Mouse (Mus musculus): ENCODE measurements at regions not wholly inside any gene's neighbourhood (a gene's known extent, or its start where the extent isn't known, plus 50 kb on each side); places are given as distances from the start of the nearest gene placed in this dataset.

- no peak for DNase-seq
These were observed 95.4 kb upstream of the Tom1l1 start for GRCm38 (mm10) chr11:90783537-90783936.

DNA sequence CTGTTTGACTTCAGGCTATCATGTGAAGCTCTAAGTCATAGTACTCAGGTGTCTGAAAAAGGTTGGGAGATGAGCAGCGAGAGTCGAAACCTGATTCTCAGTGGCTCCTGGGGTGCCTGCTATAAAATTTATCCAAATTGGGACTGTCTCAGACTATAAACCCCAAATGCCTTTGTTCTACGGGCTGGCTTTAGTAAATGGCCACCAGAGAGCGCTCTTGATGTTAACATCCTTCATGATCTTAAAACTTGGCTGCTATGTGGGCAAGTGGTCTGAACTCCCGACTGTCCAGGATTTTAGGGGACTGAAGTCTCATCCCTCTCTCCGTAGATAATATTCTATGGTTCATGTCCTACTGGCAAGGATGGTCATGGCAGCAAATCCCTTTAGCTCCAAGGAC is 94.8 kb upstream of the Tom1l1 start:
- DNase-seq = peak in 1 of 2 experiments; percentile 16

DNA sequence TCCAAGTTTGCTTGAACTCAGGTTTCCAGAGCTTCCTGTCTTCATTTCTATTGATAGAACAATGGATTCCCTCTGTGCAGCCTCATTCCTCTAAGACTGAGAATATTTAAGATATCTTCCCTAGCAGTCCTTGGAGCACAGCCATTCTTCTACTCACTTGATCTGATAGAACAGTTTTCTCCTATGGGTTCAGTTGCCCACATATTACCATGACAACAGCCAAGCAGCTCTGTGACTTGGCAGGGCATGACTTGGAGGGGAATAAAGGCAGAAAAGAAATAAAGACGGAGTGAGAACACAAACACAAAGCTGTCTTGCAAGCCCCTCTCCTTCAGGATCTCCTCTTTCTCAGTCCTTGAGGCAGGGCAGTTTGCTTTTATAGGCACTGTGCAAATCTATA is 87.6 kb upstream of the Tom1l1 start:
- DNase-seq = no peak

- DNase-seq = no peak
These were observed 67.8 kb upstream of the Tom1l1 start for GRCm38 (mm10) chr11:90755981-90756380.

- no peak for DNase-seq
These were observed 60.3 kb upstream of the Tom1l1 start for GRCm38 (mm10) chr11:90748448-90748847.

DNA sequence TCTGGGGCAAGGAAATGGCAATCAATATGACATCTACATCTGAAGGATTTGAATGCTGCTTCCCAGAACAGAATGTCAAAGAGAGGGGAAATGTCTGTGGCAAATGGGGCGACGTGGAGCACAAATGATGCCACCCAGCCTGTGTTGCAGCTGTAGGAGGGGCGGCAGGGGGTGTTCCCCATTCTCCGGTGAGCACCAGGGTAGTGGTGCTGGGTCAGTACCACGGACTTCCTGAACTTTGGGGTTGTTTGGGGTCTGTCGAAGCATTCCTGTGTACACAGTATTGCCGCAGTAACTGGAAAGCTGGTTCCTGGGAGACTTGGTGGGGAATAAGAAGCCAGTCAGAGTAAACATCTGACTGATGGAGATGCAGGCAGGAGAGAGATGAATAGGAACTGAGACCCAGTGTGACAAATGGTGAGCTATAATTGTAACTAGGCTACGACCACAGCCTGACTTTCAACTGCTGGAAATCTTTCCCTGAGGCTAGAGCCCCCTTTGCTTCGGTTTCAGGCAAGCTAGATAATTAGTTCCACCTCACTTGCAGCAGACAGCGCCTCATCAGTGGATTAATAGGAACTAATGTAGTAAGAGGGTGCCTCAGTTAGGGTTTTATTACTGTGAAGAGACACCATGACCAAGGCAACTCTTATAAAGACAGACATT is 53.9 kb upstream of the Tom1l1 start:
- DNase-seq = no peak

- DNase-seq = no peak
These were observed 51.3 kb upstream of the Tom1l1 start for GRCm38 (mm10) chr11:90739501-90739900.

GRCm38 (mm10) chr11:90738741-90739140 is 50.6 kb upstream of the Tom1l1 start:
- no peak for DNase-seq
